Mouse (Mus musculus): ENCODE measurements around the gene Rbfox1. TPM values are rescaled to one million over a fixed set of nuclear protein-coding genes. Genes with fewer than 3 reads are reported as not detected.

Gene Rbfox1
- polyA plus RNA-seq, 1 experiment = not detected

GRCm38 (mm10) chr16:7050945-7051344 is 1165.8 kb downstream of the Rbfox1 start:
- Histone ChIP-seq H3K36me3 (ENCODE audit: control insufficient read depth, insufficient read depth, low read length, poor library complexity, severe bottlenecking) (no peaks in the 10 kb centered on the region), H3K9ac (ENCODE audit: low read depth, poor library complexity, severe bottlenecking) (no peak overlapping the region), H3K27me3 (ENCODE audit: control insufficient read depth, insufficient read depth, low read length, poor library complexity, severe bottlenecking) (no peaks in the 10 kb centered on the region), H3K4me3 (ENCODE audit: low read depth, low read length) (no peak overlapping the region), H3K4me1 (ENCODE audit: control insufficient read depth, insufficient read depth, low read length) (peaks cover 3% of the 10 kb centered on the region), H3K9me3 (replicated peaks; ENCODE audit: control insufficient read depth, insufficient read depth, low read length, poor library complexity, severe bottlenecking) (no peaks in the 10 kb centered on the region), H3K27ac (ENCODE audit: insufficient read depth, low read length) (no peak overlapping the region)
- TF ChIP-seq EP300 (IDR thresholded peaks at IDR 0.05; ENCODE audit: insufficient read depth, low read depth, low read length) (no peak), CTCF (IDR thresholded peaks at IDR 0.05; ENCODE audit: low read depth, low read length) (no peak)

- TF ChIP-seq CTCF (IDR thresholded peaks at IDR 0.05; ENCODE audit: low read depth, low read length) = no peak
- TF ChIP-seq POLR2A (IDR thresholded peaks at IDR 0.05; ENCODE audit: insufficient read depth, low read length) = no peak
- no peak for TF ChIP-seq EP300 (IDR thresholded peaks at IDR 0.05; ENCODE audit: insufficient read depth, low read depth, low read length)
- Histone ChIP-seq H3K27ac (ENCODE audit: insufficient read depth, low read length) (no peak overlapping the region), H3K4me3 (ENCODE audit: low read depth, low read length) (no peak overlapping the region), H3K36me3 (ENCODE audit: control insufficient read depth, insufficient read depth, low read length, poor library complexity, severe bottlenecking) (no peaks in the 10 kb centered on the region), H3K4me1 (ENCODE audit: control insufficient read depth, insufficient read depth, low read length) (peaks cover 3% of the 10 kb centered on the region), H3K9me3 (replicated peaks; ENCODE audit: control insufficient read depth, insufficient read depth, low read length, poor library complexity, severe bottlenecking) (no peaks in the 10 kb centered on the region), H3K9ac (ENCODE audit: low read depth, poor library complexity, severe bottlenecking) (no peak overlapping the region), H3K27me3 (ENCODE audit: control insufficient read depth, insufficient read depth, low read length, poor library complexity, severe bottlenecking) (no peaks in the 10 kb centered on the region)
These were observed 1166.8 kb downstream of the Rbfox1 start for GRCm38 (mm10) chr16:7051991-7052390.

- Histone ChIP-seq H3K9me3 (replicated peaks; ENCODE audit: control insufficient read depth, insufficient read depth, low read length, poor library complexity, severe bottlenecking) (no peaks in the 10 kb centered on the region), H3K9ac (ENCODE audit: low read depth, poor library complexity, severe bottlenecking) (no peak overlapping the region), H3K27ac (ENCODE audit: insufficient read depth, low read length) (no peak overlapping the region), H3K36me3 (ENCODE audit: control insufficient read depth, insufficient read depth, low read length, poor library complexity, severe bottlenecking) (no peaks in the 10 kb centered on the region), H3K4me3 (ENCODE audit: low read depth, low read length) (no peak overlapping the region), H3K4me1 (ENCODE audit: control insufficient read depth, insufficient read depth, low read length) (peaks cover 3% of the 10 kb centered on the region), H3K27me3 (ENCODE audit: control insufficient read depth, insufficient read depth, low read length, poor library complexity, severe bottlenecking) (no peaks in the 10 kb centered on the region)
- no peak for TF ChIP-seq EP300 (IDR thresholded peaks at IDR 0.05; ENCODE audit: insufficient read depth, low read depth, low read length)
- TF ChIP-seq POLR2A (IDR thresholded peaks at IDR 0.05; ENCODE audit: insufficient read depth, low read length) = no peak
- no peak for TF ChIP-seq CTCF (IDR thresholded peaks at IDR 0.05; ENCODE audit: low read depth, low read length)
These were observed 1167.3 kb downstream of the Rbfox1 start for GRCm38 (mm10) chr16:7052408-7052807.

DNA sequence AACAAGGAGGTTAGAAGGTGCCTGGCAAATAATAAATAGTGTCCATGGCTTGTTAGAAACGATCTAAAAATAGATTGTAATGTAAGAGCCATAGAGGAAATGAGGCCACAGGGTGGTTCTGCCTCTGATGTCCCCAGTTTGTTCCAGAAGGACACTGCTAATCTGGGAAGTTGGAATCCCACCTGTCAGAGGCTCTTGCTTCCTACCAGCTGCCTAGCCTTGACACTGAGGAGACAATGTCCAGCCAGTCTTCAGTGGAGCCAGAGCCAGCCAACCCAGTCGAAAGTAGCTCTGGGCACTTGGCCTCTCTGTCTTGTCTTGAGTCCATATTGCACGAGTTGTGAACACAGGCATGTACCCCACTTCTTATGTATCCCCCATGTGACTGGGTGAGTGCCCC is 1172.6 kb downstream of the Rbfox1 start:
- Histone ChIP-seq H3K36me3 (ENCODE audit: control insufficient read depth, insufficient read depth, low read length, poor library complexity, severe bottlenecking) (no peaks in the 10 kb centered on the region), H3K9ac (ENCODE audit: low read depth, poor library complexity, severe bottlenecking) (no peak overlapping the region), H3K4me3 (ENCODE audit: low read depth, low read length) (no peak overlapping the region), H3K4me1 (ENCODE audit: control insufficient read depth, insufficient read depth, low read length) (no peaks in the 10 kb centered on the region), H3K9me3 (replicated peaks; ENCODE audit: control insufficient read depth, insufficient read depth, low read length, poor library complexity, severe bottlenecking) (no peaks in the 10 kb centered on the region), H3K27ac (ENCODE audit: insufficient read depth, low read length) (no peak overlapping the region), H3K27me3 (ENCODE audit: control insufficient read depth, insufficient read depth, low read length, poor library complexity, severe bottlenecking) (no peaks in the 10 kb centered on the region)
- TF ChIP-seq POLR2A (IDR thresholded peaks at IDR 0.05; ENCODE audit: insufficient read depth, low read length) (no peak), EP300 (IDR thresholded peaks at IDR 0.05; ENCODE audit: insufficient read depth, low read depth, low read length) (no peak), CTCF (IDR thresholded peaks at IDR 0.05; ENCODE audit: low read depth, low read length) (no peak)

DNA sequence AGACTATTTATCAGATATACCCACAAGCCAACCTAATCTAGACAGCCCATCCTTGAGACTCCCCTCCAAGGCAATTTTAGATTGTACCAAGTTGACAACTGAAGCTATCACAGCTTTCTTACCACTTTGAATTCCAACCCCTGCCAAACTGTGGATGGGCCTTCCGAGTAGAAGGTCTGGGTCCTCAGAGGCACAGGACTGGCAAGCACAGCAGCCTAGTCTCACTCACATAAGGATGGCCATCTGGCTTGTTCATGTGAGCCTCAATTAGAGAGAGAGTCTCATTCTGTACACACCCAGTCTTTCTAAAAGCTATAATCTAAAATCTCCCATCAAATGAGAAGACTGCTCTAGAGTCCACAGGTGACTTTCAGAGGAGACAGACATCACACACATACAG is 1173.4 kb downstream of the Rbfox1 start:
- no peak overlapping the region for H3K27ac ChIP-seq (ENCODE audit: insufficient read depth, low read length)
- H3K4me3 ChIP-seq (ENCODE audit: low read depth, low read length) = no peak overlapping the region
- no peaks in the 10 kb centered on the region for H3K9me3 ChIP-seq (replicated peaks; ENCODE audit: control insufficient read depth, insufficient read depth, low read length, poor library complexity, severe bottlenecking)
- no peak for TF ChIP-seq EP300 (IDR thresholded peaks at IDR 0.05; ENCODE audit: insufficient read depth, low read depth, low read length)
- no peak for TF ChIP-seq POLR2A (IDR thresholded peaks at IDR 0.05; ENCODE audit: insufficient read depth, low read length)
- no peak for TF ChIP-seq CTCF (IDR thresholded peaks at IDR 0.05; ENCODE audit: low read depth, low read length)
- H3K4me1 ChIP-seq (ENCODE audit: control insufficient read depth, insufficient read depth, low read length) = no peaks in the 10 kb centered on the region
- no peaks in the 10 kb centered on the region for H3K27me3 ChIP-seq (ENCODE audit: control insufficient read depth, insufficient read depth, low read length, poor library complexity, severe bottlenecking)
- H3K9ac ChIP-seq (ENCODE audit: low read depth, poor library complexity, severe bottlenecking) = no peak overlapping the region
- H3K36me3 ChIP-seq (ENCODE audit: control insufficient read depth, insufficient read depth, low read length, poor library complexity, severe bottlenecking) = no peaks in the 10 kb centered on the region

GRCm38 (mm10) chr16:7059596-7059995 is 1174.4 kb downstream of the Rbfox1 start:
- Histone ChIP-seq H3K36me3 (ENCODE audit: control insufficient read depth, insufficient read depth, low read length, poor library complexity, severe bottlenecking) (no peaks in the 10 kb centered on the region), H3K9me3 (replicated peaks; ENCODE audit: control insufficient read depth, insufficient read depth, low read length, poor library complexity, severe bottlenecking) (no peaks in the 10 kb centered on the region), H3K9ac (ENCODE audit: low read depth, poor library complexity, severe bottlenecking) (no peak overlapping the region), H3K27me3 (ENCODE audit: control insufficient read depth, insufficient read depth, low read length, poor library complexity, severe bottlenecking) (no peaks in the 10 kb centered on the region), H3K4me1 (ENCODE audit: control insufficient read depth, insufficient read depth, low read length) (no peaks in the 10 kb centered on the region), H3K4me3 (ENCODE audit: low read depth, low read length) (no peak overlapping the region), H3K27ac (ENCODE audit: insufficient read depth, low read length) (no peak overlapping the region)
- TF ChIP-seq POLR2A (IDR thresholded peaks at IDR 0.05; ENCODE audit: insufficient read depth, low read length) (no peak), CTCF (IDR thresholded peaks at IDR 0.05; ENCODE audit: low read depth, low read length) (no peak), EP300 (IDR thresholded peaks at IDR 0.05; ENCODE audit: insufficient read depth, low read depth, low read length) (no peak)
